Mouse (Mus musculus) liver, embryonic 13.5 days (tissue): Measurements from ENCODE around the gene Trappc12. TPM values are rescaled to one million over a fixed set of nuclear protein-coding genes. Genes with fewer than 3 reads are reported as not detected.

Experiments used
- microRNA-seq: library from miRNA; unstranded; fragments of <30 nt; microRNA quantifications from one replicate; pipeline ENCODE4, GENCODE M21; 2016
- polyA plus RNA-seq: library from polyadenylated mRNA; unstranded; fragments of >200 nt; fragmentation: Nextera tagmentation; extraction: Ambion mirVana; gene quantifications from 2 replicates; pipeline ENCODE4 v1.2.1, GENCODE M21; 2015

Gene Trappc12
- polyA plus RNA-seq, 1 experiment from 2014 or later = 18.6 TPM

Small RNA genes lying within 50 kb of the gene (microRNA-seq; reads per million reads assigned to microRNA genes)
- not detected for gene Mir6937

Other genes starting within 250 kb of the Trappc12 start
- 0.07 TPM in 1 of 2 replicates, not detected in the other for gene Dcdc2c, start 198.1 kb downstream of the Trappc12 start, polyA plus RNA-seq
- not detected in 2 replicates for gene Allc, start 167.9 kb downstream of the Trappc12 start, polyA plus RNA-seq
- 14.9 and 17.2 TPM in 2 replicates for gene Colec11, start 127.1 kb downstream of the Trappc12 start, polyA plus RNA-seq
- 588 and 611 TPM in 2 replicates for gene Rps7, start 114.5 kb downstream of the Trappc12 start, polyA plus RNA-seq
- gene Rnaseh1, start 100.9 kb downstream of the Trappc12 start, polyA plus RNA-seq = 14.6 and 15.2 TPM in 2 replicates
- gene Adi1, start 75.2 kb downstream of the Trappc12 start, polyA plus RNA-seq = 51.7 and 61.5 TPM in 2 replicates
- 31.7 and 32.8 TPM in 2 replicates for gene Eipr1, start 1.3 kb upstream of the Trappc12 start, polyA plus RNA-seq